Comparison of ENCODE assay signal across 7 mouse cellular contexts in genomic region chr16:10489904-10490457, GRCm38 (mm10). TPM values are rescaled to one million over a fixed set of nuclear protein-coding genes. Genes with fewer than 3 reads are reported as not detected.
DNase-seq lines count a peak whose midpoint lies in the region; ATAC-seq and TF ChIP-seq lines count a peak whose summit lies in the region.

No protein-coding gene starts in this region.

- H3K27me3 ChIP-seq in lung, embryonic 15.5 days: no peaks in the 10 kb centered on the region; the same call in 1 of the 2 replicates
- H3K27me3 ChIP-seq in forebrain, embryonic 13.5 days: peaks cover 17% of the 10 kb centered on the region; the same call in 1 of the 2 replicates
- H3K27me3 ChIP-seq in limb, embryonic 12.5 days: peaks cover 43% of the 10 kb centered on the region
- no peaks in the 10 kb centered on the region for H3K27me3 ChIP-seq in small intestine, adult 2 months (ENCODE audit: control insufficient read depth, insufficient read depth, low read length)

- no peak for ATAC-seq in lung, embryonic 15.5 days (ENCODE audit: borderline replicate concordance, extremely low read depth, low FRiP score, low TSS enrichment)
- no peak for ATAC-seq in forebrain, embryonic 13.5 days
- no peak for ATAC-seq in limb, embryonic 12.5 days (ENCODE audit: insufficient number of reproducible peaks, insufficient read depth, low FRiP score, low TSS enrichment, low read depth)

- H3K4me2 ChIP-seq in lung, embryonic 15.5 days: peak overlapping the region; percentile 47
- H3K4me2 ChIP-seq in forebrain, embryonic 13.5 days: peak overlapping the region; percentile 44
- H3K4me2 ChIP-seq in limb, embryonic 12.5 days: peak overlapping the region; percentile 48

- peaks cover 5% of the 10 kb centered on the region; the same call in 1 of the 2 replicates for H3K4me1 ChIP-seq in lung, embryonic 15.5 days
- H3K4me1 ChIP-seq in forebrain, embryonic 13.5 days: peaks cover 3% of the 10 kb centered on the region; the same call in 1 of the 2 replicates
- H3K4me1 ChIP-seq in limb, embryonic 12.5 days (replicated peaks): peaks cover 9% of the 10 kb centered on the region
- peaks cover 11% of the 10 kb centered on the region; the same call in 1 of the 2 replicates for H3K4me1 ChIP-seq in small intestine, adult 2 months (ENCODE audit: control insufficient read depth, insufficient read depth, insufficient read length, low read length)

- no peaks in the 10 kb centered on the region for H3K36me3 ChIP-seq in lung, embryonic 15.5 days
- no peaks in the 10 kb centered on the region for H3K36me3 ChIP-seq in forebrain, embryonic 13.5 days (ENCODE audit: poor library complexity, severe bottlenecking)
- H3K36me3 ChIP-seq in limb, embryonic 12.5 days: no peaks in the 10 kb centered on the region
- H3K36me3 ChIP-seq in small intestine, adult 2 months (ENCODE audit: control insufficient read depth, insufficient read depth, low read length): 0 out of 2 replicates have a peak, but pooled peaks cover 3% of the 10 kb centered on the region

- H3K27ac ChIP-seq in lung, embryonic 15.5 days: no peak overlapping the region
- H3K27ac ChIP-seq in forebrain, embryonic 13.5 days: no peak overlapping the region
- no peak overlapping the region for H3K27ac ChIP-seq in limb, embryonic 12.5 days
- peak overlapping the region; percentile 30; the same call in 1 of the 2 replicates for H3K27ac ChIP-seq in small intestine, adult 2 months (ENCODE audit: insufficient read depth, low read depth, low read length)

- DNase-seq in lung, postnatal 36 days: no peak
- DNase-seq in testis, postnatal 10 days (ENCODE audit: low spot score): no peak
- DNase-seq in cerebellum, postnatal 25 days: no peak

- no peak overlapping the region for H3K9ac ChIP-seq in lung, embryonic 15.5 days
- H3K9ac ChIP-seq in forebrain, embryonic 13.5 days: peak overlapping the region; percentile 40
- H3K9ac ChIP-seq in limb, embryonic 12.5 days (replicated peaks): no peak overlapping the region; the same call in 1 of the 2 replicates

- no peak for TF ChIP-seq POLR2A in small intestine, adult 2 months (IDR thresholded peaks at IDR 0.05; ENCODE audit: low read depth, low read length)

- 15% methylated on average over 11 of the region's 14 CpGs for WGBS in lung, embryonic 15.5 days
- 21% methylated on average over 11 of the region's 14 CpGs for WGBS in forebrain, embryonic 13.5 days
- 21% methylated on average over 12 of the region's 14 CpGs for WGBS in limb, embryonic 12.5 days
- WGBS in small intestine, adult 2 months: 14% methylated on average over 13 of the region's 14 CpGs

- TF ChIP-seq CTCF in small intestine, adult 2 months (IDR thresholded peaks at IDR 0.05; ENCODE audit: extremely low read depth, insufficient read length, insufficient replicate concordance, low read depth, low read length): no peak

- no peaks in the 10 kb centered on the region for H3K9me3 ChIP-seq in lung, embryonic 15.5 days
- no peaks in the 10 kb centered on the region for H3K9me3 ChIP-seq in forebrain, embryonic 13.5 days (replicated peaks)
- no peaks in the 10 kb centered on the region for H3K9me3 ChIP-seq in limb, embryonic 12.5 days

- peak overlapping the region; percentile 16; the same call in 1 of the 2 replicates for H3K4me3 ChIP-seq in lung, embryonic 15.5 days
- H3K4me3 ChIP-seq in forebrain, embryonic 13.5 days: no peak overlapping the region
- H3K4me3 ChIP-seq in limb, embryonic 12.5 days (replicated peaks): peak overlapping the region; percentile 21
- H3K4me3 ChIP-seq in small intestine, adult 2 months (ENCODE audit: low read depth, low read length): peak overlapping the region; percentile 73

RNA-seq across cellular contexts. Expression of gene Ciita, which starts 10.1 kb away (rescaled TPM):
- 0.70 and 1.00 TPM in 2 replicates for polyA plus RNA-seq in lung, embryonic 15.5 days (2015; fragmentation: Nextera tagmentation; extraction: Ambion mirVana)
- 0.29 and 0.40 TPM in 2 replicates for polyA plus RNA-seq in forebrain, embryonic 13.5 days (2015; fragmentation: Nextera tagmentation; extraction: Ambion mirVana)
- 0.36 and 0.38 TPM in 2 replicates for polyA plus RNA-seq in limb, embryonic 12.5 days (2016; fragmentation: Nextera tagmentation; extraction: Ambion mirVana)
- 5.9 and 17.0 TPM in 2 replicates for polyA plus RNA-seq in small intestine, adult 2 months (2012; rRNA removed)

RNA-seq across cellular contexts. Expression of gene Tvp23a, which starts 42.8 kb away (rescaled TPM):
- polyA plus RNA-seq in lung, embryonic 15.5 days (2015; fragmentation: Nextera tagmentation; extraction: Ambion mirVana): 10.5 and 11.0 TPM in 2 replicates
- 37.1 and 39.8 TPM in 2 replicates for polyA plus RNA-seq in forebrain, embryonic 13.5 days (2015; fragmentation: Nextera tagmentation; extraction: Ambion mirVana)
- 24.0 and 25.0 TPM in 2 replicates for polyA plus RNA-seq in limb, embryonic 12.5 days (2016; fragmentation: Nextera tagmentation; extraction: Ambion mirVana)
- polyA plus RNA-seq in small intestine, adult 2 months (2012; rRNA removed): 0.88 and 1.4 TPM in 2 replicates

RNA-seq across cellular contexts. Expression of gene Dexi, which starts 52.9 kb away (rescaled TPM):
- 25.5 and 25.6 TPM in 2 replicates for polyA plus RNA-seq in lung, embryonic 15.5 days (2015; fragmentation: Nextera tagmentation; extraction: Ambion mirVana)
- polyA plus RNA-seq in forebrain, embryonic 13.5 days (2015; fragmentation: Nextera tagmentation; extraction: Ambion mirVana): 15.0 and 17.3 TPM in 2 replicates
- 34.0 and 34.3 TPM in 2 replicates for polyA plus RNA-seq in limb, embryonic 12.5 days (2016; fragmentation: Nextera tagmentation; extraction: Ambion mirVana)
- 34.9 and 38.3 TPM in 2 replicates for polyA plus RNA-seq in small intestine, adult 2 months (2012; rRNA removed)

RNA-seq across cellular contexts. Expression of gene Clec16a, which starts 55.2 kb away (rescaled TPM):
- 27.7 and 29.3 TPM in 2 replicates for polyA plus RNA-seq in lung, embryonic 15.5 days (2015; fragmentation: Nextera tagmentation; extraction: Ambion mirVana)
- 54.3 and 61.7 TPM in 2 replicates for polyA plus RNA-seq in forebrain, embryonic 13.5 days (2015; fragmentation: Nextera tagmentation; extraction: Ambion mirVana)
- polyA plus RNA-seq in limb, embryonic 12.5 days (2016; fragmentation: Nextera tagmentation; extraction: Ambion mirVana): 34.6 and 40.6 TPM in 2 replicates
- polyA plus RNA-seq in small intestine, adult 2 months (2012; rRNA removed): 7.6 and 14.3 TPM in 2 replicates
